Mouse (Mus musculus) liver, adult 2 months (tissue): ENCODE data around the gene Ikzf2. TPM values are rescaled to one million over a fixed set of nuclear protein-coding genes. Genes with fewer than 3 reads are reported as not detected.

ENCODE experiments used
- DNase-seq: peaks from one replicate; pipeline ENCODE4 v3.0.0-alpha.2; 2011; ENCODE audit warnings: low read depth, low spot score; ENCODE audit errors: extremely low read depth
- H3K27ac ChIP-seq: fragments of 200-500 bp; replicated peaks from 2 replicates; pipeline ENCODE4 v1.5.1; 2012; ENCODE audit warnings: low read depth, mild to moderate bottlenecking, control low read depth, inconsistent platforms, low read length; ENCODE audit not compliant: insufficient read depth
- H3K27me3 ChIP-seq: fragments of 200-500 bp; 2 replicates; pipeline ENCODE4 v1.6.1; 2012; ENCODE audit warnings: mild to moderate bottlenecking, moderate library complexity, low read length, inconsistent platforms; ENCODE audit not compliant: control insufficient read depth, insufficient read depth
- H3K36me3 ChIP-seq: fragments of 200-500 bp; 2 replicates; pipeline ENCODE4 v1.6.1; 2012; ENCODE audit warnings: low read length, inconsistent platforms; ENCODE audit not compliant: control insufficient read depth, insufficient read depth
- H3K4me1 ChIP-seq: fragments of 200-500 bp; 2 replicates; pipeline ENCODE4 v1.6.1; 2011; ENCODE audit warnings: low read length; ENCODE audit not compliant: control insufficient read depth, insufficient read depth
- H3K4me3 ChIP-seq: fragments of 200-500 bp; 2 replicates; pipeline ENCODE4 v1.5.1; 2011; ENCODE audit warnings: low read depth, mild to moderate bottlenecking, control low read depth, low read length, moderate library complexity; ENCODE audit not compliant: insufficient read depth
- H3K79me2 ChIP-seq: fragments of 200-500 bp; 2 replicates; pipeline ENCODE4 v1.6.1; 2012; ENCODE audit warnings: inconsistent platforms, mild to moderate bottlenecking, low read length, moderate library complexity; ENCODE audit not compliant: control insufficient read depth, insufficient read depth
- H3K9ac ChIP-seq: fragments of 200-500 bp; 2 replicates; pipeline ENCODE4 v1.6.1; 2012; ENCODE audit warnings: low read depth, mild to moderate bottlenecking, control low read depth, inconsistent platforms, low read length
- CTCF ChIP-seq: fragments of 200-500 bp; IDR thresholded peaks from 2 replicates; pipeline ENCODE4 v1.5.1; 2011; ENCODE audit warnings: low read depth, low read length, control low read depth
- POLR2A ChIP-seq: fragments of 200-500 bp; IDR thresholded peaks from 2 replicates; pipeline ENCODE4 v1.6.1; 2011; ENCODE audit warnings: low read length, control low read depth; ENCODE audit not compliant: insufficient read depth; ENCODE audit errors: extremely low read depth
- WGBS: fragments of 180-500 bp; shearing (Covaris S2); methylation state at CpG from one replicate; pipeline ENCODE4 v1.1.7; 2018; 5-methylcytosine and 5-hydroxymethylcytosine counted together
- polyA plus RNA-seq: library from polyadenylated mRNA; depleted of rRNA; stranded (reverse); fragments of >200 nt; gene quantifications from 2 replicates; pipeline ENCODE4 v1.2.3, GENCODE M21; 2012
- total RNA-seq: library from RNA; depleted of rRNA; stranded (reverse); fragments of >200 nt; gene quantifications from 2 replicates; pipeline ENCODE4 v1.2.3, GENCODE M21; 2014

The Ikzf2 gene
- total and polyA plus RNA-seq, 2 experiments, result 0.04 to 0.55 TPM

DNA sequence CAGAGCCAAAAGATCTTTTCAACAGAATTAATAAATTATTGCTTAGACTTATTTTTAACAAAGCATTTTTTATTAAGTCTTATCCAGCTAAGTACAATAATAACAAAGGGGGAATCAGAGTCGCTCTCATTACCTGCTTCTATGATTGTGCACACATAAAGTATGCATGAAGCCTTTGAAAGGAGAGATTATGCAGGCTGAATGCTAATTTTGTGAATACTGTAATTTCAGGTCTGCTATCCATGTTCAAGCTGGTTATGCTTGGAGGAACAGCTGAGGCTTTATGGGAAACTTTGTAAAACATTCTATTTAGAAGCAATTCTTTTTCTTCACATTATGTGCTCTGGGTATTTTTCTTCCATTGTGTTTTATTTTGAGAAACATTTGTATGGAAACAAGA lies 21.5 kb upstream of the Ikzf2 start:
- Histone ChIP-seq H3K4me3 (no peak overlapping the region), H3K27ac (no peak overlapping the region), H3K79me2 (no peaks in the 10 kb centered on the region), H3K27me3 (no peaks in the 10 kb centered on the region), H3K9ac (no peak overlapping the region), H3K4me1 (no peaks in the 10 kb centered on the region), H3K36me3 (no peaks in the 10 kb centered on the region)
- 91% methylated on average over 1 of the region's 1 CpGs for WGBS
- no peak for DNase-seq
- no peak for TF ChIP-seq CTCF
- no peak for TF ChIP-seq POLR2A

DNA sequence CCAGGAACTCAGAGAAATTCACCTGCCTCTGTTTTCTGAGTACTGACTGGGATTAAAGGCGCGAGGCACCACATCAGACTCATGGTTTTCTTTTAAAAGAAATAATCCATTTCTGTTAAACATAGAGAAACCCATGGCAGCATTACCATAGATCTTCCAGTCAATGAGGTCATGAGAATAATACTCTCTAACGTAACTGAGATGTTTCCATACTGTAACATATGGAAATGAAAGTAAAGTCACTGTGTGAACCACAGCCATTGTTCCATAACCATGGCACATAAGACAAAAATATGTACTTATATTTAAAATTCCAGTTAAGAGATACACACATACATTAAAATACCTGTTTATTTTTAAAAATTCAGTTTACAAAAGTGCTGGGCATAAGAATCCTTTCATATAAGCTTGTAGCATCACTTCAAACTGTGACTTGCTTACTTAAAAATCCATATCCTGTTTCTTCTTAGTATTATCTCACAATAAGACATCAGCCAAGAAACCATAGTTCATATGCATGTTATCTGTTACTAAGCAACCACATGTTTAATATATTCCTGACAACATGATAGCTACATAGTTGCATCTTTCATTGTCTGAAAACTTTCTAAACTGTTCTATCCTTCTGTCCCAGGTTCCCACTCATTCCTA lies 16.6 kb upstream of the Ikzf2 start:
- H3K9ac ChIP-seq, result no peak overlapping the region
- no peaks in the 10 kb centered on the region for H3K36me3 ChIP-seq
- no peak for DNase-seq
- TF ChIP-seq POLR2A (no peak), CTCF (no peak)
- 91% methylated on average over 3 of the region's 3 CpGs for WGBS
- no peaks in the 10 kb centered on the region for H3K79me2 ChIP-seq
- no peak overlapping the region for H3K27ac ChIP-seq
- no peak overlapping the region for H3K4me3 ChIP-seq
- H3K27me3 ChIP-seq, result no peaks in the 10 kb centered on the region
- H3K4me1 ChIP-seq, result no peaks in the 10 kb centered on the region

DNA sequence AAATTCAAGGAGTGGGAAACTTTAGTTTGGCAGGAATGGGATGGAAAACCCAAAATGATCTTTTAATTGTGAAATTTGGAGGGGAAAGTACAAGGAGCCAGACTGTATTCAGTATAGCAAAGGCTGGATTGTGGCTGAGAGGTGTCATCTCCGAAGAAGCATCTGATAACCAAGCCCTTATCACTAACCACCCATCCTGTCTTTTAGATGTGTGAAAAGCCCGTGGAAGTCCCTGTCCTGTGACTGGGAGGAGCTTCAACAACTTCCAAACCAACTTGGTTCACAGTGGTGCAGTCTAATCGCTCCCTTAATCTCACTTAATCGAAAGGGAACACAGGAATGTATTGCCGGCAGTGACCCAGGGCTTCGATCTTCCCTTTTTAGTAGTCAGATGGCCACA lies 4.9 kb upstream of the Ikzf2 start:
- no peak for DNase-seq
- TF ChIP-seq POLR2A, result no peak
- no peak for TF ChIP-seq CTCF
- H3K27me3 ChIP-seq, result no peaks in the 10 kb centered on the region; the same call in 1 of the 2 replicates

DNA sequence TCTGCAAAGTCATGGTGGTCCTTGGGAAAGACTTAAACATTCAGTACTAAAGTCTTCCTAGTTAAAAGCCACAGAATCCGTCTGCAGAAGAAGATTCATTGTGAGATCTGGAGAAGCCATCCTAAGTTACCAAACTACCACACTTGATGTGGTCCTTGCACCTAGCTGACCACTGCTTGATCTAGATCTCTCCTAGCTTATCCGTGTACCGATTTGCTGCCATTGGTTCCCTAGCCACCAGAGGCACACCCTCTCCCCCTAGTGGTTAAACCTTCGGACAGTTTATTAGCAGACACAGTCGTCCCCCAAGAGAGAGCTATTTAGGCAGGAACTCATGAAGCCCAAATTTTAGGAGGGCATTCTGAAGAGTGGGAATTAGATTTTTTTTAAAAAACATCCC lies 1.9 kb upstream of the Ikzf2 start:
- Histone ChIP-seq H3K4me1 (peaks cover 5% of the 10 kb centered on the region; the same call in 1 of the 2 replicates), H3K27me3 (peaks cover 3% of the 10 kb centered on the region; the same call in 1 of the 2 replicates), H3K79me2 (no peaks in the 10 kb centered on the region), H3K27ac (no peak overlapping the region), H3K36me3 (no peaks in the 10 kb centered on the region), H3K4me3 (no peak overlapping the region), H3K9ac (no peak overlapping the region)
- WGBS, result under 1% methylated on average over 5 of the region's 5 CpGs
- peak; percentile 75 for TF ChIP-seq CTCF
- TF ChIP-seq POLR2A, result no peak
- DNase-seq, result peak; percentile 56

More for the DNA sequence above, 4.9 kb upstream of the Ikzf2 start:
- no peak overlapping the region for H3K4me3 ChIP-seq
- no peaks in the 10 kb centered on the region for H3K79me2 ChIP-seq
- WGBS, result 66% methylated on average over 6 of the region's 6 CpGs
- peaks cover under 1% of the 10 kb centered on the region; the same call in 1 of the 2 replicates for H3K4me1 ChIP-seq
- H3K9ac ChIP-seq, result no peak overlapping the region
- no peaks in the 10 kb centered on the region for H3K36me3 ChIP-seq
- H3K27ac ChIP-seq, result no peak overlapping the region

DNA sequence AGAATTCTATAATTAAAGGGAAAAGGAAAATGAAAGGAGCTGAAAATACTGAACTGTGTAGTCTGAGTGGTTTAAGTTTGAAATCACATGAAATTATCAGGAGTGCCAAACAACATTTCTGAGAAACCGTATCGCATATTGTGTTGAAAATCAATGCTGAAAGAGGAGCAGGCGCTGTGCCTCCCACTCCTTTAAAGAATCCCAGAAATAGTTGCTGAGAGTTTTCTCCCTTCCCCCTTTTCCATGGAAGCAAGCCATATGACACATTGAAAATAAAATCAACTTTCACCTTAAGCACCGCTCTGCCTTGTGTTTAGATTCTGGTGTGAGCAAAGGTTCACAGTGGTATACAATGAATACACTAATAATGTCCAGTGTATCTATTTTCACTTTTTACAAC lies 1.1 kb upstream of the Ikzf2 start:
- no peak overlapping the region for H3K27ac ChIP-seq
- H3K9ac ChIP-seq, result no peak overlapping the region
- H3K4me3 ChIP-seq, result peak overlapping the region; percentile 82; the same call in 1 of the 2 replicates
- H3K79me2 ChIP-seq, result no peaks in the 10 kb centered on the region
- 4% methylated on average over 4 of the region's 4 CpGs for WGBS
- DNase-seq, result peak; percentile 20
- H3K4me1 ChIP-seq, result peaks cover 5% of the 10 kb centered on the region; the same call in 1 of the 2 replicates
- H3K36me3 ChIP-seq, result no peaks in the 10 kb centered on the region
- TF ChIP-seq CTCF, result no peak
- TF ChIP-seq POLR2A, result no peak
- peaks cover 5% of the 10 kb centered on the region; the same call in 1 of the 2 replicates for H3K27me3 ChIP-seq

DNA sequence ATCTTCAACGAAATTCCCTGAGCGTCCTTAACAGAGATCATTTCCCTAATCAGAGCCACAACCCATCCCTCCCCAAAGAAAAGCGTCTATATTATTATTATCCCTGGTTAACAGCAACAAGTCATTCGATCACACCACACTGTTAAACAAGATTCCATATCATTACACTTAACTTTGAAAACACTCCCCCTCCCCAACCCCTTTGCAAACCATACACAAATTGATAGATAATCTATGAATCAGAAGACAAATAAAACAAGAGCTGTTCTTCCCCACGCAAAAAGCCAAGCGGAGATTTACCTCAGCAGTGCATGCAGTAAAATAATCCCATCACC lies 337 bp downstream of the Ikzf2 start:
- peak overlapping the region; percentile 63; the same call in 1 of the 2 replicates for H3K27ac ChIP-seq
- TF ChIP-seq POLR2A (no peak), CTCF (no peak)

More for the DNA sequence above, 337 bp downstream of the Ikzf2 start:
- H3K9ac ChIP-seq, result peak overlapping the region; percentile 64
- H3K4me1 ChIP-seq, result peaks cover 5% of the 10 kb centered on the region; the same call in 1 of the 2 replicates
- H3K36me3 ChIP-seq, result no peaks in the 10 kb centered on the region
- no peaks in the 10 kb centered on the region for H3K79me2 ChIP-seq
- WGBS, result 3% methylated on average over 6 of the region's 6 CpGs
- peak overlapping the region; percentile 82 for H3K4me3 ChIP-seq
- H3K27me3 ChIP-seq, result peaks cover 5% of the 10 kb centered on the region; the same call in 1 of the 2 replicates
- peak; percentile 4 for DNase-seq
